Mouse (Mus musculus): ENCODE measurements at regions not wholly inside any gene's neighbourhood (a gene's known extent, or its start where the extent isn't known, plus 50 kb on each side); places are given as distances from the start of the nearest gene placed in this dataset.

DNA sequence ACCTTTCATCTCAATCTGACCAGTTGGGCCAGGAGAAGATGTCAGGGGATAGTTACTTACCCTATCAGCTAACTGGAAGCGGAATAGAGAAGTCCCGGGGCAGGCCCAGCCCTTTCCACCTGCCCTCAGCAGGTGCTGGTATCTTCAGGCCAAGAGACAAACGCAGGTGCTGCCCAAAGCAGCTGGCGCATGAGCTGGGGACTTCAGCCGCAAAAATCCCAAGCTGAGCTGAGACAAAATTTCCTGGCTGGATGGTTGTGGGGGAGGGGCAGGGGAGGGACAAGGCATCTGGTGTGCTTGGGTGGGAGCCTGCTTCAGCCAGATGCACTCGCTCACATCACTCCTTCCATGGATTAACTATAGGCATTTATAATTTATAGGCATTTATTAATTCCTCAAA is 125.5 kb upstream of the Lemd2 start:
- TF ChIP-seq CTCF (IDR thresholded peaks at IDR 0.05; ENCODE audit: control insufficient read depth, insufficient read depth, insufficient read length), result no peak
- TF ChIP-seq MYOD1 (IDR thresholded peaks at IDR 0.05; ENCODE audit: control insufficient read depth, insufficient read length, low read depth), result no peak
- no peak for TF ChIP-seq USF1 (IDR thresholded peaks at IDR 0.05; ENCODE audit: low read depth)
- no peak for TF ChIP-seq FOSL1 (IDR thresholded peaks at IDR 0.05; ENCODE audit: insufficient read depth, low read length, poor library complexity, severe bottlenecking)
